Mouse (Mus musculus) midbrain, embryonic 15.5 days (tissue): ENCODE results near the gene Herc2. TPM values are rescaled to one million over a fixed set of nuclear protein-coding genes. Genes with fewer than 3 reads are reported as not detected.

Experiments used
- ATAC-seq: fragments of 200-750 bp; cut with Nextera tagmentation; replicated peaks from 2 replicates; pipeline ENCODE4 v1.8.0; 2017; ENCODE audit warnings: moderate TSS enrichment
- H3K27ac ChIP-seq: fragments of 300-500 bp; sonication (generic); 2 replicates; pipeline ENCODE4 v1.5.1; 2015; ENCODE audit warnings: mild to moderate bottlenecking, inconsistent platforms
- H3K27me3 ChIP-seq: fragments of 300-500 bp; sonication (generic); replicated peaks from 2 replicates; pipeline ENCODE4 v1.6.1; 2015; ENCODE audit warnings: inconsistent platforms
- H3K36me3 ChIP-seq: fragments of 300-500 bp; sonication (generic); replicated peaks from 2 replicates; pipeline ENCODE4 v1.6.1; 2015; ENCODE audit warnings: inconsistent platforms
- H3K4me1 ChIP-seq: fragments of 300-500 bp; sonication (generic); 2 replicates; pipeline ENCODE4 v1.6.1; 2015; ENCODE audit warnings: inconsistent platforms
- H3K4me2 ChIP-seq: fragments of 300-500 bp; sonication (generic); 2 replicates; pipeline ENCODE4 v1.6.1; 2015; ENCODE audit warnings: inconsistent platforms, mild to moderate bottlenecking, moderate library complexity
- H3K4me3 ChIP-seq: fragments of 300-500 bp; sonication (generic); 2 replicates; pipeline ENCODE4 v1.5.1; 2015; ENCODE audit warnings: mild to moderate bottlenecking, inconsistent platforms
- H3K9ac ChIP-seq: fragments of 300-500 bp; sonication (generic); 2 replicates; pipeline ENCODE4 v1.6.1; 2015; ENCODE audit warnings: mild to moderate bottlenecking, inconsistent platforms
- H3K9me3 ChIP-seq: fragments of 300-500 bp; sonication (generic); 2 replicates; pipeline ENCODE4 v1.6.1; 2016; ENCODE audit warnings: inconsistent platforms
- WGBS: fragments of 180-500 bp; shearing (Covaris S2); methylation state at CpG from one replicate; pipeline ENCODE4 v1.1.7; 2015; ENCODE audit warnings: mixed read lengths; 5-methylcytosine and 5-hydroxymethylcytosine counted together
- polyA plus RNA-seq: library from polyadenylated mRNA; unstranded; fragments of >200 nt; fragmentation: Nextera tagmentation; extraction: Ambion mirVana; gene quantifications from 2 replicates; pipeline ENCODE4 v1.2.1, GENCODE M21; 2015

The Herc2 gene
- polyA plus RNA-seq, 1 experiment from 2014 or later, result 56.3 TPM

GRCm38 (mm10) chr7:56151885-56152676, 102.1 kb downstream of the Herc2 start:
- ATAC-seq, result no peak

DNA sequence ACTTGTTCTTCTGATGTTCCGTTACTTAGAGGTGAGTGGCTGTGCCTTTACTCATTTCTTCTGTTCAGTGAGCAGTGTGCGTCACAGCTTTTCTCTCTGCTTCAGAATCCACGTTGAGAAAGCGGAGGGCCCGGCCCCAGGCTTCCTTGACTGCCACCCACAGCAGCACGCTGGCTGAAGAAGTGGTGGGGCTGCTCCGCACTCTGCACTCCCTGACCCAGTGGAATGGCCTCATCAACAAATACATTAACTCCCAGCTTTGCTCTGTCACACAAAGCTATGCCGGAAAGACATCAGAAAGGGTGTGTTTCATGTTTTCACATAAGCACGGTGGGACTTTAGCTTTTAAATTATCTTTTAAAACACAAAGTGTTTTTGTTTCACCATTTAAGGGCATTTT, 103.2 kb downstream of the Herc2 start:
- 94% methylated on average over 9 of the region's 9 CpGs for WGBS
- H3K27me3 ChIP-seq, result no peaks in the 10 kb centered on the region
- H3K4me1 ChIP-seq, result no peaks in the 10 kb centered on the region
- no peak for ATAC-seq
- peaks cover 55% of the 10 kb centered on the region for H3K36me3 ChIP-seq
- no peak overlapping the region for H3K4me2 ChIP-seq
- H3K27ac ChIP-seq, result no peak overlapping the region
- no peak overlapping the region for H3K4me3 ChIP-seq
- no peak overlapping the region for H3K9ac ChIP-seq
- no peaks in the 10 kb centered on the region for H3K9me3 ChIP-seq

More at GRCm38 (mm10) chr7:56151885-56152676, 102.1 kb downstream of the Herc2 start:
- H3K4me1 ChIP-seq, result no peaks in the 10 kb centered on the region
- H3K4me2 ChIP-seq, result no peak overlapping the region
- no peaks in the 10 kb centered on the region for H3K27me3 ChIP-seq
- no peak overlapping the region for H3K27ac ChIP-seq
- 93% methylated on average over 16 of the region's 16 CpGs for WGBS
- H3K36me3 ChIP-seq, result peaks cover 47% of the 10 kb centered on the region
- no peak overlapping the region for H3K9ac ChIP-seq
- no peaks in the 10 kb centered on the region for H3K9me3 ChIP-seq
- no peak overlapping the region for H3K4me3 ChIP-seq

DNA sequence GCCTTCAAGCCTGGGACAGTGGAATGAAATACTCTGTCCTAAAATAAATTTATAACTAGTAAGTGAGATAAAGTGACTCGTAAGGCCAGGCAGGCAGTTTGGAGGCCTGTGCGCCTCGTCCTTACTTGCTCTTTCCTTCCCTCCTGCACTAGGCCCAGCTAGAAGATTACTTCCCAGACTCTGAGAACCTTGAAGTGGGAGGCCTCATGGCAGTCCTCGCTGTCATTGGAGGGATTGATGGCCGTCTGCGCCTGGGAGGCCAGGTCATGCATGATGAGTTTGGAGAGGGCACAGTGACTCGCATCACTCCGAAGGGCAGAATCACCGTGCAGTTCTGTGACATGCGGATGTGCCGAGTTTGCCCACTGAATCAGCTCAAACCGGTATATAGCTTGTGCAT, 103.6 kb downstream of the Herc2 start:
- 95% methylated on average over 12 of the region's 12 CpGs for WGBS
- H3K27me3 ChIP-seq, result no peaks in the 10 kb centered on the region
- H3K36me3 ChIP-seq, result peaks cover 56% of the 10 kb centered on the region
- H3K4me2 ChIP-seq, result no peak overlapping the region
- no peaks in the 10 kb centered on the region for H3K4me1 ChIP-seq
- no peak overlapping the region for H3K4me3 ChIP-seq
- ATAC-seq, result no peak
- no peaks in the 10 kb centered on the region for H3K9me3 ChIP-seq
- no peak overlapping the region for H3K27ac ChIP-seq
- H3K9ac ChIP-seq, result no peak overlapping the region

- no peak overlapping the region for H3K27ac ChIP-seq
- no peak for ATAC-seq
- no peak overlapping the region for H3K4me2 ChIP-seq
- WGBS, result 97% methylated on average over 4 of the region's 4 CpGs
- H3K9me3 ChIP-seq, result no peaks in the 10 kb centered on the region
- no peaks in the 10 kb centered on the region for H3K27me3 ChIP-seq
- peaks cover 23% of the 10 kb centered on the region for H3K36me3 ChIP-seq
- no peak overlapping the region for H3K4me3 ChIP-seq
- H3K4me1 ChIP-seq, result no peaks in the 10 kb centered on the region
- no peak overlapping the region for H3K9ac ChIP-seq
Observed at GRCm38 (mm10) chr7:56163316-56163715, 113.3 kb downstream of the Herc2 start.

- Histone ChIP-seq H3K4me2 (no peak overlapping the region), H3K4me3 (no peak overlapping the region), H3K36me3 (peaks cover 14% of the 10 kb centered on the region; the same call in 1 of the 2 replicates), H3K27me3 (no peaks in the 10 kb centered on the region), H3K9ac (no peak overlapping the region), H3K27ac (no peak overlapping the region), H3K4me1 (no peaks in the 10 kb centered on the region), H3K9me3 (no peaks in the 10 kb centered on the region)
- ATAC-seq, result no peak
- WGBS, result 53% methylated on average over 7 of the region's 7 CpGs
Observed at GRCm38 (mm10) chr7:56168713-56169112, 118.7 kb downstream of the Herc2 start.

DNA sequence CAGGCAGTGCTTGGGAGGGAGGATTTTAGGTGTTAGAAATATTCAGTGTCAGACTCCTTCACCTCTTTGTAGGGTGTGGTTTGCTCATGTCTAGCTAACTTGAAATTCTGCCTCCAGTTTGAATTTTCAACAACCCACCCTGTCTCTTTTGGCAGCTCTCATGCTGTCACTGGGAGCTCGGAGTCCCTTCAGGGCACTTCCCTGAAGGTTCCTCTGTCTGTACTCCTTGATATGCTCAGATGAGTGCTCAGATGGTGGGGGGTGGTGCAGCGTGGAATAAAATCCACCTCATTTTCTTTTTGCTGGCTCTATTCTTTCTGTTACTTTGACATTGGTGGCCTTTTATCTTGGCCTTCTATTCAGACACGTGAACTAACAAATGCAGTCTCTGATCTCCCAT, 127.4 kb downstream of the Herc2 start:
- no peak overlapping the region for H3K4me3 ChIP-seq
- no peak overlapping the region for H3K4me2 ChIP-seq
- WGBS, result 49% methylated on average over 3 of the region's 3 CpGs
- no peaks in the 10 kb centered on the region for H3K27me3 ChIP-seq
- peaks cover 6% of the 10 kb centered on the region; the same call in 1 of the 2 replicates for H3K36me3 ChIP-seq
- H3K4me1 ChIP-seq, result 0 out of 2 replicates have a peak, but pooled peaks cover 5% of the 10 kb centered on the region
- ATAC-seq, result peak; percentile 56
- H3K27ac ChIP-seq, result peak overlapping the region; percentile 43; the same call in 1 of the 2 replicates
- no peak overlapping the region for H3K9ac ChIP-seq
- H3K9me3 ChIP-seq, result no peaks in the 10 kb centered on the region

- Histone ChIP-seq H3K4me3 (no peak overlapping the region), H3K9me3 (no peaks in the 10 kb centered on the region), H3K4me1 (no peaks in the 10 kb centered on the region), H3K27ac (no peak overlapping the region), H3K4me2 (no peak overlapping the region), H3K27me3 (no peaks in the 10 kb centered on the region), H3K36me3 (peaks cover 49% of the 10 kb centered on the region), H3K9ac (no peak overlapping the region)
- 90% methylated on average over 6 of the region's 6 CpGs for WGBS
- ATAC-seq, result no peak
Observed at GRCm38 (mm10) chr7:56191041-56191440, 141.0 kb downstream of the Herc2 start.

- no peaks in the 10 kb centered on the region for H3K9me3 ChIP-seq
- no peak overlapping the region for H3K27ac ChIP-seq
- H3K9ac ChIP-seq, result no peak overlapping the region
- no peak overlapping the region for H3K4me2 ChIP-seq
- 77% methylated on average over 4 of the region's 4 CpGs for WGBS
- no peak overlapping the region for H3K4me3 ChIP-seq
- no peak for ATAC-seq
- no peaks in the 10 kb centered on the region for H3K4me1 ChIP-seq
- no peaks in the 10 kb centered on the region for H3K27me3 ChIP-seq
- peaks cover 47% of the 10 kb centered on the region for H3K36me3 ChIP-seq
Observed at GRCm38 (mm10) chr7:56191661-56192060, 141.7 kb downstream of the Herc2 start.

DNA sequence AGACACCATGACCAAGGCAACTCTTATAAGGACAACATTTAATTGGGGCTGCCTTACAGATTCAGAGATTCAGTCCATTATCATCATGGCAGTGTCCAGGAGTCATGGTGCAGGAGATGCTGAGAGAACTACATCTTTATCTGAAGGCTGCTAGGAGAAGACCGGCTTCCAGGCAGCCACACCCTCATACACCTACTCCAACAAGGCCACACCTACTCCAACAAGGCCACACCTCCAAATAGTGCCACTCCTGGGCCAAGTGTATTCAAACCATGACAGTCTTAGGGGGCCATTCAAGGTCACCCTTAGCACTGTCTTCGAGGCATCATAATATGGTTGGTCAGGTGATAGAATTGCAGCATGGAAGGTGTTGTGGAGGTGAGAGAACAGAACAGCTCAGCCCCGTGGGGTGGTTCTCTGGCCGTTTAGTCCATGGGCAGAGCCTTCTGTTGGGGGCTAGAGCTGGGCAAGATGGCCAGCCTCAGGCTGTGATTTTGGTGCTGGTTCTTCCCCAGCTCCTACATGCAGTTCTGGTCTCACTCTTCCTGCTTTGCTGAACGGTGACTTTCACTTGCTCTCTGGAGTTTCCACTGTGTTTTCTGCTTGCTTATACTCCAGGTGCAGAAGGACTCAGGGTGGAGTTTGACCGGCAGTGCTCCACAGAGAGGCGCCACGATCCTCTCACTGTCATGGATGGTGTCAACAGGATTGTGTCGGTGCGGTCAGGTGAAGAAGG, 151.7 kb downstream of the Herc2 start:
- H3K27me3 ChIP-seq, result no peaks in the 10 kb centered on the region
- H3K4me3 ChIP-seq, result no peak overlapping the region
- no peak overlapping the region for H3K4me2 ChIP-seq
- ATAC-seq, result no peak
- WGBS, result 96% methylated on average over 10 of the region's 10 CpGs
- no peaks in the 10 kb centered on the region for H3K9me3 ChIP-seq
- H3K9ac ChIP-seq, result no peak overlapping the region
- no peak overlapping the region for H3K27ac ChIP-seq
- H3K36me3 ChIP-seq, result peaks cover 51% of the 10 kb centered on the region; the same call in 1 of the 2 replicates
- no peaks in the 10 kb centered on the region for H3K4me1 ChIP-seq

DNA sequence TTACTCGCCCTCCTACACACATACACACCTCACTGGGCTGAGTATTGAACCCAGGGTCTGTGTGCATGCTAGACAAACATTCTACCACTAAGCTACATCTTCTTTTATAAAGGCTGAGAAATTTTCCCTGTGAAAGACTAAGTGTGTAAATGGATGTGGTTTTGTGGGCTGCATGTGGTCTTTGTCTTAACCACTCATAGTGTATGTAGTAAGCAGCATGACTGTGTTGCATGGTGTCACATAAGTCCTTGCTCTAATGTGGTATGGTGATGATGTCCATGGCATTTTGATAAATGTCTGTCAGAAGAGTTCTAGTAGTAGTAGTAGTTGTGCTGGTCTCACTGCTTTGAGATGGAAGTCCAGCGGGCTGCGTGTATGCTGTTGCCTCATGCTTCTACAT, 152.8 kb downstream of the Herc2 start:
- H3K4me3 ChIP-seq, result no peak overlapping the region
- ATAC-seq, result no peak
- no peaks in the 10 kb centered on the region for H3K4me1 ChIP-seq
- 96% methylated on average over 3 of the region's 3 CpGs for WGBS
- peaks cover 49% of the 10 kb centered on the region; the same call in 1 of the 2 replicates for H3K36me3 ChIP-seq
- H3K9ac ChIP-seq, result no peak overlapping the region
- no peak overlapping the region for H3K4me2 ChIP-seq
- H3K9me3 ChIP-seq, result no peaks in the 10 kb centered on the region
- H3K27me3 ChIP-seq, result no peaks in the 10 kb centered on the region
- H3K27ac ChIP-seq, result no peak overlapping the region

GRCm38 (mm10) chr7:56203286-56203685, 153.3 kb downstream of the Herc2 start:
- no peak overlapping the region for H3K9ac ChIP-seq
- no peaks in the 10 kb centered on the region for H3K9me3 ChIP-seq
- peaks cover 46% of the 10 kb centered on the region; the same call in 1 of the 2 replicates for H3K36me3 ChIP-seq
- WGBS, result 95% methylated on average over 2 of the region's 2 CpGs
- no peak overlapping the region for H3K4me3 ChIP-seq
- H3K4me2 ChIP-seq, result no peak overlapping the region
- H3K27ac ChIP-seq, result no peak overlapping the region
- no peaks in the 10 kb centered on the region for H3K4me1 ChIP-seq
- no peaks in the 10 kb centered on the region for H3K27me3 ChIP-seq
- no peak for ATAC-seq

- Histone ChIP-seq H3K4me3 (no peak overlapping the region), H3K9me3 (no peaks in the 10 kb centered on the region), H3K9ac (no peak overlapping the region), H3K4me2 (no peak overlapping the region), H3K27me3 (no peaks in the 10 kb centered on the region), H3K36me3 (peaks cover 44% of the 10 kb centered on the region; the same call in 1 of the 2 replicates), H3K27ac (no peak overlapping the region), H3K4me1 (no peaks in the 10 kb centered on the region)
- ATAC-seq, result no peak
- WGBS, result 47% methylated on average over 3 of the region's 3 CpGs
Observed at GRCm38 (mm10) chr7:56204877-56205276, 154.9 kb downstream of the Herc2 start.
